Mouse (Mus musculus) testis, adult 2 months (tissue): ENCODE measurements around the gene Retreg2. TPM values are rescaled to one million over a fixed set of nuclear protein-coding genes. Genes with fewer than 3 reads are reported as not detected.

Experiments used
- H3K27ac ChIP-seq: fragments of 200-500 bp; 2 replicates; pipeline ENCODE4 v1.5.1; 2012; ENCODE audit warnings: low read depth, low read length; ENCODE audit not compliant: control insufficient read depth, insufficient read depth
- H3K27me3 ChIP-seq: fragments of 200-500 bp; 2 replicates; pipeline ENCODE4 v1.6.1; 2012; ENCODE audit warnings: mild to moderate bottlenecking, low read length, moderate library complexity; ENCODE audit not compliant: control insufficient read depth, insufficient read depth
- H3K36me3 ChIP-seq: fragments of 200-500 bp; 2 replicates; pipeline ENCODE4 v1.6.1; 2012; ENCODE audit warnings: mild to moderate bottlenecking, low read length; ENCODE audit not compliant: control insufficient read depth, insufficient read depth
- H3K4me1 ChIP-seq: fragments of 200-500 bp; 2 replicates; pipeline ENCODE4 v1.6.1; 2012; ENCODE audit warnings: low read length; ENCODE audit not compliant: control insufficient read depth, insufficient read depth
- H3K4me3 ChIP-seq: fragments of 200-500 bp; 2 replicates; pipeline ENCODE4 v1.5.1; 2012; ENCODE audit warnings: low read depth, mild to moderate bottlenecking, low read length, moderate library complexity, mixed read lengths; ENCODE audit not compliant: control insufficient read depth
- CTCF ChIP-seq: fragments of 200-500 bp; IDR thresholded peaks from 2 replicates; pipeline ENCODE4 v1.5.1; 2012; ENCODE audit warnings: low read depth, mild to moderate bottlenecking, inconsistent platforms, low read length, moderate library complexity; ENCODE audit not compliant: control insufficient read depth, insufficient read depth, insufficient replicate concordance
- POLR2A ChIP-seq: fragments of 200-500 bp; IDR thresholded peaks from 2 replicates; pipeline ENCODE4 v1.6.1; 2012; ENCODE audit warnings: low read depth, mild to moderate bottlenecking, inconsistent platforms, low read length, moderate library complexity; ENCODE audit not compliant: control insufficient read depth
- polyA plus RNA-seq: library from polyadenylated mRNA; depleted of rRNA; stranded (reverse); fragments of >200 nt; gene quantifications from 2 replicates; pipeline ENCODE4 v1.2.3, GENCODE M21; 2012

Gene Retreg2
- polyA plus RNA-seq, 1 experiment, result 211 TPM

GRCm38 (mm10) chr1:75179334-75180104, 36.9 kb downstream of the Retreg2 start:
- peak overlapping the region; percentile 39 for H3K27ac ChIP-seq
- TF ChIP-seq POLR2A, result no peak
- no peaks in the 10 kb centered on the region for H3K36me3 ChIP-seq
- H3K27me3 ChIP-seq, result no peaks in the 10 kb centered on the region
- peaks cover 11% of the 10 kb centered on the region for H3K4me1 ChIP-seq
- H3K4me3 ChIP-seq, result peak overlapping the region; percentile 77

GRCm38 (mm10) chr1:75180105-75180590, 37.6 kb downstream of the Retreg2 start, which contains the start of gene Abcb6:
Gene Abcb6, minus strand, starts transcription at chr1:75180392.
- TF ChIP-seq CTCF, result no peak
- peak; percentile 70; the same call in 1 of the 2 replicates for TF ChIP-seq POLR2A
- peak within 1 kb of the TSS; percentile 39 for H3K27ac ChIP-seq
- H3K4me1 ChIP-seq, result peaks cover 11% of the 10 kb centered on the region
- no peaks in the 10 kb centered on the region for H3K27me3 ChIP-seq
- peak within 1 kb of the TSS; percentile 77 for H3K4me3 ChIP-seq
- no peaks in the 10 kb centered on the region for H3K36me3 ChIP-seq

- peaks cover 11% of the 10 kb centered on the region for H3K4me1 ChIP-seq
- H3K27ac ChIP-seq, result no peak overlapping the region
- H3K27me3 ChIP-seq, result no peaks in the 10 kb centered on the region
- TF ChIP-seq POLR2A, result no peak
- TF ChIP-seq CTCF, result no peak
- H3K4me3 ChIP-seq, result no peak overlapping the region
- H3K36me3 ChIP-seq, result no peaks in the 10 kb centered on the region; the same call in 1 of the 2 replicates
Observed at GRCm38 (mm10) chr1:75180741-75181140, 38.2 kb downstream of the Retreg2 start.

GRCm38 (mm10) chr1:75181377-75181870, 38.8 kb downstream of the Retreg2 start:
- Histone ChIP-seq H3K27me3 (no peaks in the 10 kb centered on the region), H3K36me3 (no peaks in the 10 kb centered on the region; the same call in 1 of the 2 replicates), H3K27ac (no peak overlapping the region), H3K4me3 (no peak overlapping the region), H3K4me1 (peaks cover 11% of the 10 kb centered on the region)
- TF ChIP-seq CTCF, result no peak
- TF ChIP-seq POLR2A, result no peak

GRCm38 (mm10) chr1:75182160-75182559, 39.6 kb downstream of the Retreg2 start:
- Histone ChIP-seq H3K27ac (no peak overlapping the region), H3K4me1 (peaks cover 11% of the 10 kb centered on the region), H3K4me3 (no peak overlapping the region), H3K36me3 (peaks cover under 1% of the 10 kb centered on the region; the same call in 1 of the 2 replicates), H3K27me3 (no peaks in the 10 kb centered on the region)
- TF ChIP-seq CTCF (0 out of 2 replicates have a peak, but pooled peaks have one; percentile 9), POLR2A (no peak)

GRCm38 (mm10) chr1:75185495-75185894, 42.9 kb downstream of the Retreg2 start:
- no peaks in the 10 kb centered on the region for H3K27me3 ChIP-seq
- H3K4me3 ChIP-seq, result no peak overlapping the region
- no peak overlapping the region for H3K27ac ChIP-seq
- H3K36me3 ChIP-seq, result peaks cover 3% of the 10 kb centered on the region
- H3K4me1 ChIP-seq, result peaks cover 4% of the 10 kb centered on the region; the same call in 1 of the 2 replicates
- no peak for TF ChIP-seq POLR2A
- TF ChIP-seq CTCF, result no peak

GRCm38 (mm10) chr1:75187126-75187525, 44.5 kb downstream of the Retreg2 start:
- no peak overlapping the region for H3K27ac ChIP-seq
- H3K4me3 ChIP-seq, result no peak overlapping the region
- H3K36me3 ChIP-seq, result peaks cover 3% of the 10 kb centered on the region
- TF ChIP-seq POLR2A (no peak), CTCF (no peak)
- peaks cover 9% of the 10 kb centered on the region for H3K4me1 ChIP-seq
- no peaks in the 10 kb centered on the region for H3K27me3 ChIP-seq
